ENCODE assay signal across 9 mouse cellular contexts in genomic region chr5:137526192-137526936, GRCm38 (mm10). TPM values are rescaled to one million over a fixed set of nuclear protein-coding genes. Genes with fewer than 3 reads are reported as not detected.
A peak's percentile ranks its signal among the peaks of the same experiment; 100 is the strongest.
DNase-seq lines count a peak whose midpoint lies in the region; ATAC-seq and TF ChIP-seq lines count a peak whose summit lies in the region.
"Had no signal": no experiment of that assay in that cellular context is flagged by ENCODE, and none has a peak within 500 bp of the region (broad histone marks: within the 10 kb centered on the region; RNA-seq: fewer than 3 reads in every experiment).

No protein-coding gene starts in this region.

- no peaks in the 10 kb centered on the region for H3K9me3 ChIP-seq in hindbrain, embryonic 13.5 days
- no peaks in the 10 kb centered on the region for H3K9me3 ChIP-seq in liver, embryonic 12.5 days (replicated peaks)
- H3K9me3 ChIP-seq in neural tube, embryonic 12.5 days = no peaks in the 10 kb centered on the region

- no peaks in the 10 kb centered on the region for H3K27me3 ChIP-seq in hindbrain, embryonic 13.5 days
- H3K27me3 ChIP-seq in liver, embryonic 12.5 days (replicated peaks) = no peaks in the 10 kb centered on the region
- H3K27me3 ChIP-seq in neural tube, embryonic 12.5 days (replicated peaks) = no peaks in the 10 kb centered on the region

- H3K36me3 ChIP-seq in hindbrain, embryonic 13.5 days = peaks cover 87% of the 10 kb centered on the region
- H3K36me3 ChIP-seq in liver, embryonic 12.5 days = peaks cover 92% of the 10 kb centered on the region
- peaks cover 82% of the 10 kb centered on the region for H3K36me3 ChIP-seq in neural tube, embryonic 12.5 days

- no peak for DNase-seq in layer of hippocampus, adult 2 months (ENCODE audit: low spot score in 2 of 2)
- no peak for DNase-seq in layer of hippocampus, adult 11-12 months (ENCODE audit: low spot score)
- peak; percentile 62 for DNase-seq in Muller cell, postnatal 12 days (ENCODE audit: inconsistent ontology term)
- DNase-seq in embryo, embryonic 11 days = peak; percentile 60

- H3K4me2 ChIP-seq in hindbrain, embryonic 13.5 days = no peak overlapping the region
- peak overlapping the region; percentile 27 for H3K4me2 ChIP-seq in liver, embryonic 12.5 days
- no peak overlapping the region for H3K4me2 ChIP-seq in neural tube, embryonic 12.5 days (replicated peaks)

- H3K27ac ChIP-seq in layer of hippocampus, adult 2 months = peak overlapping the region; percentile 81
- H3K27ac ChIP-seq in hindbrain, embryonic 13.5 days = peak overlapping the region; percentile 76
- peak overlapping the region; percentile 68 for H3K27ac ChIP-seq in liver, embryonic 12.5 days
- 0 out of 2 replicates have a peak overlapping the region, but pooled peaks have one; percentile 15 for H3K27ac ChIP-seq in neural tube, embryonic 12.5 days

- peaks cover 48% of the 10 kb centered on the region for H3K4me1 ChIP-seq in hindbrain, embryonic 13.5 days (replicated peaks)
- peaks cover 65% of the 10 kb centered on the region for H3K4me1 ChIP-seq in liver, embryonic 12.5 days
- peaks cover 38% of the 10 kb centered on the region for H3K4me1 ChIP-seq in neural tube, embryonic 12.5 days

- 39% methylated on average over 16 of the region's 16 CpGs for WGBS in hindbrain, embryonic 13.5 days
- 39% methylated on average over 16 of the region's 16 CpGs for WGBS in liver, embryonic 12.5 days (ENCODE audit: insufficient replicate concordance)
- 47% methylated on average over 16 of the region's 16 CpGs for WGBS in neural tube, embryonic 12.5 days

- peak; percentile 44 for TF ChIP-seq CTCF in layer of hippocampus, adult 2 months (conservative IDR thresholded peaks at IDR 0.05)

- no peak overlapping the region for H3K4me3 ChIP-seq in layer of hippocampus, adult 2 months
- no peak overlapping the region for H3K4me3 ChIP-seq in hindbrain, embryonic 13.5 days
- H3K4me3 ChIP-seq in liver, embryonic 12.5 days = no peak overlapping the region
- no peak overlapping the region for H3K4me3 ChIP-seq in neural tube, embryonic 12.5 days

- ATAC-seq in hindbrain, embryonic 13.5 days (ENCODE audit: low FRiP score) = no peak
- ATAC-seq in liver, embryonic 12.5 days = peak; percentile 42
- ATAC-seq in neural tube, embryonic 12.5 days (ENCODE audit: low FRiP score, low read depth) = no peak
- ATAC-seq in inflammation-experienced regulatory T-cells, adult 6 months = no peak

- H3K9ac ChIP-seq in hindbrain, embryonic 13.5 days = 0 out of 2 replicates have a peak overlapping the region, but pooled peaks have one; percentile 49
- peak overlapping the region; percentile 37; the same call in 1 of the 2 replicates for H3K9ac ChIP-seq in liver, embryonic 12.5 days
- H3K9ac ChIP-seq in neural tube, embryonic 12.5 days = no peak overlapping the region

RNA-seq across cellular contexts. Expression of gene Epo, which starts 6.7 kb away (rescaled TPM):
- total RNA-seq in layer of hippocampus, adult 2 months (2021) = not detected
- polyA plus RNA-seq in hindbrain, embryonic 13.5 days (2015; fragmentation: Nextera tagmentation; extraction: Ambion mirVana) = not detected in 2 replicates
- 1.7 and 2.3 TPM in 2 replicates for polyA plus RNA-seq in liver, embryonic 12.5 days (2016; fragmentation: Nextera tagmentation; extraction: Ambion mirVana)
- polyA plus RNA-seq in neural tube, embryonic 12.5 days (2016; fragmentation: Nextera tagmentation; extraction: Ambion mirVana) = not detected in 2 replicates
- not detected for polyA plus RNA-seq in inflammation-experienced regulatory T-cells, adult 6 months (2017; shearing (Covaris generic))
- polyA plus RNA-seq: testis, adult 2 months had no signal

RNA-seq across cellular contexts. Expression of gene Gnb2, which starts 6.9 kb away (rescaled TPM):
- 100 to 1,000 TPM; 600 to 607 TPM for total RNA-seq in layer of hippocampus, adult 2 months (2021)
- 529 and 536 TPM in 2 replicates for polyA plus RNA-seq in hindbrain, embryonic 13.5 days (2015; fragmentation: Nextera tagmentation; extraction: Ambion mirVana)
- 215 and 221 TPM in 2 replicates for polyA plus RNA-seq in liver, embryonic 12.5 days (2016; fragmentation: Nextera tagmentation; extraction: Ambion mirVana)
- polyA plus RNA-seq in neural tube, embryonic 12.5 days (2016; fragmentation: Nextera tagmentation; extraction: Ambion mirVana) = 468 and 494 TPM in 2 replicates
- 10 to 100 TPM; 63.1 to 85.4 (median 72.9) TPM for polyA plus RNA-seq in inflammation-experienced regulatory T-cells, adult 6 months (2017; shearing (Covaris generic))

RNA-seq across cellular contexts. Expression of gene Gigyf1, which starts 8.0 kb away (rescaled TPM):
- 10 to 100 TPM; 61.9 to 63.5 TPM for total RNA-seq in layer of hippocampus, adult 2 months (2021)
- polyA plus RNA-seq in hindbrain, embryonic 13.5 days (2015; fragmentation: Nextera tagmentation; extraction: Ambion mirVana) = 17.9 and 19.5 TPM in 2 replicates
- 5.6 and 6.0 TPM in 2 replicates for polyA plus RNA-seq in liver, embryonic 12.5 days (2016; fragmentation: Nextera tagmentation; extraction: Ambion mirVana)
- polyA plus RNA-seq in neural tube, embryonic 12.5 days (2016; fragmentation: Nextera tagmentation; extraction: Ambion mirVana) = 17.6 and 19.4 TPM in 2 replicates
- polyA plus RNA-seq in inflammation-experienced regulatory T-cells, adult 6 months (2017; shearing (Covaris generic)) = 10 to 100 TPM; 14.0 to 33.6 (median 31.4) TPM

RNA-seq across cellular contexts. Expression of gene Pop7, which starts 24.0 kb away (rescaled TPM):
- 10 to 100 TPM; 33.8 to 35.1 TPM for total RNA-seq in layer of hippocampus, adult 2 months (2021)
- 82.2 and 85.1 TPM in 2 replicates for polyA plus RNA-seq in hindbrain, embryonic 13.5 days (2015; fragmentation: Nextera tagmentation; extraction: Ambion mirVana)
- 48.4 and 55.3 TPM in 2 replicates for polyA plus RNA-seq in liver, embryonic 12.5 days (2016; fragmentation: Nextera tagmentation; extraction: Ambion mirVana)
- 65.4 and 71.0 TPM in 2 replicates for polyA plus RNA-seq in neural tube, embryonic 12.5 days (2016; fragmentation: Nextera tagmentation; extraction: Ambion mirVana)
- 10 to 100 TPM; 51.1 to 61.5 (median 59.1) TPM for polyA plus RNA-seq in inflammation-experienced regulatory T-cells, adult 6 months (2017; shearing (Covaris generic))

RNA-seq across cellular contexts. Expression of gene Actl6b, which starts 27.0 kb away (rescaled TPM):
- 100 to 1,000 TPM; 138 to 142 TPM for total RNA-seq in layer of hippocampus, adult 2 months (2021)
- polyA plus RNA-seq in hindbrain, embryonic 13.5 days (2015; fragmentation: Nextera tagmentation; extraction: Ambion mirVana) = 256 and 271 TPM in 2 replicates
- polyA plus RNA-seq in liver, embryonic 12.5 days (2016; fragmentation: Nextera tagmentation; extraction: Ambion mirVana) = not detected in 2 replicates
- polyA plus RNA-seq in neural tube, embryonic 12.5 days (2016; fragmentation: Nextera tagmentation; extraction: Ambion mirVana) = 109 and 118 TPM in 2 replicates
- not detected for polyA plus RNA-seq in inflammation-experienced regulatory T-cells, adult 6 months (2017; shearing (Covaris generic))

Comparison
In these comparisons a context has a peak if more than half of its experiments do, and no peak if none do; other contexts are left out.
1. DNase-seq: peak in Muller cell, postnatal 12 days (single experiment) and embryo, embryonic 11 days (single experiment); none in layer of hippocampus, adult 2 months (0 of 2) and layer of hippocampus, adult 11-12 months (single experiment).
2. H3K27ac ChIP-seq: peak in every context shown above with its lines; median percentile 81 in layer of hippocampus, adult 2 months; 76 in hindbrain, embryonic 13.5 days; 68 in liver, embryonic 12.5 days; 15 in neural tube, embryonic 12.5 days.